Mouse (Mus musculus): Measurements from ENCODE around the gene Irak4.
A peak's percentile ranks its signal among the peaks of the same experiment; 100 is the strongest.

Irak4 gene

GRCm38 (mm10) chr15:94543409-94544051 lies at the start of gene Irak4, which contains the start of gene Pus7l:
Irak4 (plus strand) TSS chr15:94543643.
Pus7l (minus strand) TSS chr15:94543547.
- DNase-seq, result peak; percentile 89

GRCm38 (mm10) chr15:94494445-94494844 lies 49.0 kb upstream of the Irak4 start:
- DNase-seq, result no peak

DNA sequence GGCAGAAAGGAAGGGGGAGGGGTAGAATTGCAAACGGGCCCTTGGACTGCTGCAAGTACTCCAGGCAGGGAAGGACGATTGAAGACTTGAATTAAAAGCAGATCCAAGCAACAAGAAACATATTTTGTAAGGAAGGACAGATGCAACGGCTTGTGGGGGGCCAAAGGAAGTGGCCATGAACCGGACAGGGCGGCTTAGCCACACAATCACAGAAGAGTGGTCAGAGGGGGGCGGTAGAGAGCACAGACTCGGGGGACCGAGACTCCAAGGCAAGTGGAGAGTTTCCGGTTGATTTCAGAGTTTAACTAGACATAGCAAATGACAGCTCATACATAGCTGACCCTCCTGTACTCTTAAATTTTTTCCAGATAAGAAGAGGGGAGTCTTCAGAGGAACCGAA lies 47.5 kb upstream of the Irak4 start:
- no peak for DNase-seq

DNA sequence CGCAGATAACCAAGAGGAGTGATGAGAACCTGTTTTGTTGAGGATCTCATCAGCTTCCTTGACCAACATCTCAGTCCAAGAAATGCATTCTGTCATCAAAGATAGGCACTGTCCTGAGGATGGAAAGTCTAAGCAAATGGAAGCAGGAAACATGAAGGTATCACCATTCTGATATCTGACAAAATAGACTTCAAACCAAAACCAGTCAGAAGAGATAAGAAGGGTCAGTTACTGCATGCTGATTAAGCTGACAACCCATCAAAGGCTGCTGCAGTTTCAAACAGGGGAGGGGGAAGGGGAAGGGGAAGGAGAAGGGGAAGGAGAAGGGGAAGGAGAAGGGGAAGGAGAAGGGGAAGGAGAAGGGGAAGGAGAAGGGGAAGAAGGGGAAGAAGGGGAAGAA lies 44.2 kb upstream of the Irak4 start:
- DNase-seq, result no peak

GRCm38 (mm10) chr15:94503451-94504215 lies 39.8 kb upstream of the Irak4 start:
- DNase-seq, result no peak

DNA sequence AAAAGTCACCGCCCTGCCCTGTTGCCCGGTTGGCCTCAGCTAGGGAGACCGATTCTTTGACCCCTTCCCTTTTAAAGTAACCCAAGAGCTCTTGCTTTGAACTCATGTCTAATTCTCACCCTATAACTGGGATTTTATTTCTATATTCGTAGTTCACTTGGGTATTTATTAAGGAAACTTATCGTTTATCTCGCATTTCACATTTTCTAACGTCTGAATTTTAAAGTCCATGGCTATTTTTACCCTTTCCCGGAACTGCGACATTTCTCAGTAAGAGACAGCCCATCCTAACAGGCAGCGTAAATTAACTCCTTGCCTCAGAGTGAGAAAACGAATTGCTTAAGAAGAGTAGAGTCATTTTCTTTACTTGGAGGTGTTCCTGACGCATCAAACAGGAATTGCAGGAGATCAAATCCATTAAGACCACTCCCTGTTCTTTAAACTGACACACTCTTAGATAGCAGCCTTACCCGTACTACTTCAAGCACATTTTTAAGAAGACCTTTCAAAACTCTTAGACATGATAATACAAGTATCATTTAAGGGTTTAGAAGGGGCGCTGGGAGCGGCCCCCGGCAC lies 25.4 kb upstream of the Irak4 start:
- DNase-seq, result no peak

DNA sequence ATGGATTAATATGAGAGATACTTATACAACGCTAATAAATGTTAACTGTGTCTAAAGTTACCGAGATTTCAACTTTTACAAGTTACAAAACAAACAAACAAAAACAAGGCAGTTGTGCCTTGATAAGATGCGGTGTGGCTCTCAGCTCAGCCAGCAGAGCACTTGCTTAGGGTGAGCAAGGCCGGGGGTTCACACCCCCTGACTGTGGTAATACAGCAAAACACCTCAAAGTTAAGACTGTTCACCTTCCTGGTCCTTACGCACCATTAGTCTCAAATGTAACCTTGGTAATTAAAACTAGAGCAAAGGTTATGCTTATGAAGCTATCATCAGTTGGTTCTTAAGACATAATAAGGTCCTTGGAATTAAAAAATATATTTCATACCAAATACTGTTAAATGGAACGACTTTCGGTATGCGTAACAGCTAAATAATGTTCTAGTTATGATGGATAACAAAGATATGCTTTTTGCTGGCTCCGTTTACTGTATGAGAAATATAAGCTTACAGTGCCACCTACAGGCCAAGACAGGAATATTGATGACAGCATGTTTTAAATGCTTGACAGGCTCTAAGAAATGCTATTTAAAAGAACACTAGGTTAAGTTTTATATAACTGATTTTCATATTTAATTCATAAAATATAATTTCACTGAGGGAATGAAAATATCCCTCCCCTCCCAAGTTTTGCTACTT lies 23.1 kb upstream of the Irak4 start:
- DNase-seq, result no peak

DNA sequence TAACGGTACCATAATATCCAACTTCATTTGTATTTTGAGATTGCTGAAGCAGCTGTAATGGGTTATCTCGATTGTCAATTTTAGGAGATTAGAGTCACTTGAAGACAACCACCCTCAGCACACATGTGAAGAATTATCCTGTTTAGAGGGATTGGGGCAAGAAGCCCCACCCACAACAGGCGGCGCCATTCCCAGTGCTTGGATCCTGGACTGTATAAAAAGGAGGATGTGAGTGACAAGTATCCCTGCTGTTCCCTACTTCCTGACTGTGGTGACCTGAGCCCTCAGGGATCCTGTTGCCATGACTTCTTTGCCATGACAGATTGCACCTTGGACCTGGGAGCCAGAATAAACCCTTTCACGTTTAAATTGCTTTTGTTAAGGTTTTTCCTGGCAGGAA lies 22.5 kb upstream of the Irak4 start:
- no peak for DNase-seq

DNA sequence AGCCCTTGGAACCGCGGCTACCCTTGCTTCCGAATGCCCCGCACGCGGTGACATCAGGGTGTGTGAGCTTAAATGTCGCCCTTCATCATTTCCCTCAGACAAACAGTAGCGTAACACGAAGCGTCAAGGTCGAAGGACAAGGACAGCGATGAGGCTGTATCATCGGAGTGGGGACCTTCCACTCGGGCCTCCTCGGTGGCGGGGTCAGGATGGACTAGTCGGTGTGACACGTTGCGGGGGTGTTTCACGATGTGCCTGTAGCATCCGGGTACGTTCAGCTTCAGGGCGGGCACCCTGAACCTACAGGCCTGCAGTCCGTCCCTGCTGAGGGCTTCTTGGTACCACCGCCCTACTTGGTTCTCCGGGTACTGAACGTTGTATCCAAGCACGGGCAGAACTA lies 20.2 kb upstream of the Irak4 start:
- DNase-seq, result no peak

DNA sequence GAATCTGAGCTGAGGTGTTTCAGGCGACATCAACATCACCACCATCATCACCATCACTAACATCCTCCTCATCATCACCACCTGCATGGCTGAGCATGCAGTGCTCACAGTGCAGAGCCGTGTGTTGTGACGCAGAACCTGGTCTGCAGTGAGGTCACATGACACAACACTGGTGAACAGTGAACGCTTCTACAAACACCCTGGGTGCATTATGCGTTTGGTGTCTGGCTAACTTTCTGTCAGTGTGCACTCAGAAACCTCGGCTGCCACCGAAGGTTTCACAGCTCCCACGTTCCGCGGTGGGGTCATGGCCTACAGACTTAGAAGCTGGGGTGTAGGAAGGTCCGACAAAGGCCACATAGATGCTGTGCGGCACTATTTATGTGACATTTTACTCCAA lies 18.5 kb upstream of the Irak4 start:
- DNase-seq, result no peak

DNA sequence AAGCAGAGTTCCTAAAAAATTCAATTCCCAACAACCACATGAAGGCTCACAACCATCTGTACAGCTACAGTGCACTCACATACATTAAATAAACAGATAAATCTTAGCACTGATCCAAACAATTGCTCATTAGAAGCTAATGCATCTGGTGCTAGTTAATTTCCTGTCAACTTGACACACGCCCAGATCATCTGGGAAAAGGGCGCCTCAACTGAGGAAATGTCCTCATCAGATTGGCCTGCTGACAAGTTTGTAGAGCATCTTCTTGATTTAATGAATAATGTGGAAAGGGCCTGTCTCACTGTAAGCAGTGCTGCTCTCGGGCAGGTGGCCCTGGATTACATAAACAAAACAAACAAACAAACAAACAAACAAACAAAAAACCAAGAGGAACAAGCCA lies 12.9 kb upstream of the Irak4 start:
- DNase-seq, result no peak

DNA sequence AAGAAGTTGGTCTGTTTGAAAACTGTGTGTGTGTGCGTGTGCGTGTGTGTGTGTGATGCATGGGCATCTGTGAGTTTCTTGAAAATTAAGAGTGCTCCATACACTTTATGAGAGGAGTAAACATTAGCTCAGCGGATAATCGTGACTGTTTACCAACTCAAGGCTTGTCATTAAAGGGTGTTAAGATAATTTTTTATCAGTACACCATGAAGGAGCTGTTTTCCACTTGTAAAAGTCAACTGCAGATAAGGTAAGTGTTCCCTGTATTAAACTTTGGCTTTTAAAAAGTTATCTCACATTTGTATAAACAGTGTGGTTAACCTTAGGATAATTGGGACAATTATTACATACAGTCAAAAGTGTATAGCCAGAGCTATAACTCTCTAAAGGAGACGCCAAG lies 11.1 kb upstream of the Irak4 start:
- no peak for DNase-seq

DNA sequence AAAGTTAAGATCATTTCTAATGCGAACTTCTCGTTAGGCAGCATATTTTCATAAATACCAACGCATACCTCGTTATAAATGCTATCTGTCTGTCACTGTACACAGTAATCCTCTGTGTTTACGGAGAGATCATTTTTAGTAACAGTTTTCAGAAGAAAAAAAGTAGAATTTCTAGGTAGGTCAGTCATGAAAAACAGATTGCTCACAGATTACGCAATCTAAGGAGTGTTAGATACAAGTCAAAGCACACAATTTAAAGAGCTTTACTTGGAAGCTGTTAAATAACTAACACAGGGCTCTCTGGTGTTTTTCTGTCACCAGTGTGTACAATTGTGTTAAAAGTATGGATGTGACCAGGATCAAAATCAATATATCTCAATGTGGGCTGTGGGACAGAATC lies 10.5 kb upstream of the Irak4 start:
- no peak for DNase-seq

- DNase-seq, result no peak
Measured at GRCm38 (mm10) chr15:94535521-94535920, 7.9 kb upstream of the Irak4 start.

GRCm38 (mm10) chr15:94539296-94539695 lies 4.1 kb upstream of the Irak4 start:
- DNase-seq, result no peak

DNA sequence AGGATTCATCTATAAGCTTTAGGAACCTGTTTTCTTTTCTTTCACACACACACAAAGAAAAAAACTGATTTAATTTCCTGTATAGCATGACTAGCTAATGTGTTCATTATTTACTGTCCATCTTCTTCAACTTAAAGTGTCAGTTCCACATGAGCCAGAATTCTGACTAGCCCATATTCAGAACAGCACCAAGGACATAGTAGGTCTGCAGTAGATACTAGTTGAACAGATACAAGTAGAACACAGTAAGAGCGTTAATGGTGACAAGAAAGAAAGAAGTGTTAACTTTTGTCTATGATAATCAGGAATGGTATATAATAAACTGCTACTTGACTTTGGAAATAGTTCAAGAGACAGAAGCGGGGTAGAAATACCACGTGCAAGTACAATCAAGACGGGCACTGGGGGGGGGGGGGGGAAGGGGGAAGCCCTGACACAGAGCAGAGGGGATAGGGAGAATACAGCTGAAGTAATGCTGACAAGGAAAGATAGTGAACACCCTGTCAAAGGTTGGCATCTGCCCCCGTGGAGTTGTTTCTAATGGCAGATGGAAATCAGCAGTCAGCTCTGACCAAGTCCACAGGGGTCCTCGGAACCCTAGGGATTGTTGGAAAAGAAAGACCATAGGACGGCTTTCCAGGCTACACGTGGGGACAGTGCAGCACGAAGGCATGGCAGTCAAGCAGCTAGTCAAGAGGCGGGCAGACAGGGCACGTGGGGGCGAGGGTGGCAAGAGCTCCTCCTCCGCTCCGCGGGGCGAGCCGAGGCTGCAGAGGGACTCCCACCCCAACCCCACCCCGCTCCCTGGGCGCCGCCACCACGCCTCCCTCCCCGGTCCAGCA lies 655 bp upstream of the Irak4 start:
- DNase-seq, result no peak

- no peak for DNase-seq
Measured at GRCm38 (mm10) chr15:94544052-94544636, 701 bp downstream of the Irak4 start.

GRCm38 (mm10) chr15:94544844-94545243 lies 1.4 kb downstream of the Irak4 start:
- no peak for DNase-seq

GRCm38 (mm10) chr15:94553536-94553935 lies 10.1 kb downstream of the Irak4 start:
- no peak for DNase-seq

- peak; percentile 96 for DNase-seq
Measured at GRCm38 (mm10) chr15:94557442-94557841, 14.0 kb downstream of the Irak4 start.

DNA sequence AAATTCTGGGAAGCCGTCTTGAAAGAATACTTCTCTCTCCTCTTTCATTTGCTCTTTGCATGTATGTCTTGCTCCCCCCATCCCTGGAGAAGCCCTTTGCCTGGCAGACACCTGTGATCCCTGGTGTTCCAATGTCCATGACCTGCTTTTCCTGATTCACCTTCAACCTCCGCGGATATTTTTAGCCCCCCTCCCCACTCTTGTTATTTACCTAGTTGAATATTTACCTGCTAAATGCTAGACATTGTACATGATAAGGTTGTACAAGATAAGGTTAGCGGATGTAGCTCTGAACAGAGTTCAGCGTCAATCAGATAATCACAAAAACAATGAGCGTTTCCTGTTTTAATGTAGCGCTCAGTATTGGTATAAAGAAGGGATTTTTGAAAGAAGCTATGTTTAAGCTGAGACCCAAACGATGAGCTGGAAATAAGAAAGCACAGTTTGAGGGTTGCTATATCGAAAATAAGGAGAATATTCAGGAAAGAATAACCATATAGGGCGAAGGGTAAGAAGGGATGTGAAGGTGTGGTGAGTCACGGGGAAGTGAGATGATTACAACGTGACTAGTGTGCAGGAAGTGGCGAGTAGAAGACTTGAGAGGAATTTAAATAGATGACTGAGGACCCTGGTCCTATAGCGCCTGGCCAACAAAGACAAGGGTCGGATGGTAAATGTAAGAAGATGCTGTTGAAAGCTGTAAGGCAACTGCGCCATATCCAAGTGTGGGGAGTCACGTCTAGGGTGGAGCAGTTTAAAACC lies 15.6 kb downstream of the Irak4 start:
- no peak for DNase-seq

DNA sequence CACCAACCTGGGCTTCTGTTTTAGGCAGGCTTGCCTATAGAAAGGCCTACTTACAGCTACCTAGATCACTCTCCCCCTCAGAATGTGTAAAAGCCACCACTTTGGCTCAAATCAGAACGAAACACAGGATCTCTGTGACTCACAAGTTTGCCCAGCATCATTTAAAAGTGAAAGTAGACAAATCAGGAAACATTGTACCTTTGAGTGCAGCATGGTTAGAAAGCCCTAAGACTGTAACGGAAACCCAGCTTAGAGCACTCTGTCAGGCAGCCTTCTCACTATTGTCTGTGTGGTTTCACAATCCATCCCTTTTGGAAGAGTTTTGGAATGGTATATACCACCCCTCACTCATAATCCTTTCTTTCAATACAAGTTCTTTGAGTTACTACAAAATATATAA lies 21.5 kb downstream of the Irak4 start:
- DNase-seq, result no peak
